Mouse (Mus musculus) B cell, adult 2 months (primary cell): Measurements from ENCODE around the gene Rtn4rl1.
A peak's percentile ranks its signal among the peaks of the same experiment; 100 is the strongest.

Source experiments
- DNase-seq, 2 experiments: peaks; one replicate each; pipeline ENCODE4 v3.0.0; 2022

Rtn4rl1 gene

DNA sequence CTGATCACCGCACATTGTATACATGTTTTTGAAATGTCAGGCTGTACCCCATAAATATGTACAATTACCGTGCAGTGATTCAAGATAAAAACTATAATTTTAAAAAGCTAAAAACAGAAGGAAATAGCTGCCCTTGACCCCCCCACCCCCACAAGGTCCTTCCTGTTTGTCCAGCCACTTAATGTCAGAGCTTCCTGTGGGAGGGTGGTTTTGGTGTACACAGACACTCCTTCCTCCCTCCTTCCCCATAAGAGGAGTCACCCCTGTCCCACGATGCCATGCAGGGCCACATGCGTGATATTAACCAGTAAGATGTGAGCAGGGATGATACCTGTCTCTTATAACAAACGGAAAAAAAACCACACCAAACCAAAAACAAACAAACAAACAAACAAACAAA is 61.7 kb downstream of the Rtn4rl1 start:
- no peak for DNase-seq

DNA sequence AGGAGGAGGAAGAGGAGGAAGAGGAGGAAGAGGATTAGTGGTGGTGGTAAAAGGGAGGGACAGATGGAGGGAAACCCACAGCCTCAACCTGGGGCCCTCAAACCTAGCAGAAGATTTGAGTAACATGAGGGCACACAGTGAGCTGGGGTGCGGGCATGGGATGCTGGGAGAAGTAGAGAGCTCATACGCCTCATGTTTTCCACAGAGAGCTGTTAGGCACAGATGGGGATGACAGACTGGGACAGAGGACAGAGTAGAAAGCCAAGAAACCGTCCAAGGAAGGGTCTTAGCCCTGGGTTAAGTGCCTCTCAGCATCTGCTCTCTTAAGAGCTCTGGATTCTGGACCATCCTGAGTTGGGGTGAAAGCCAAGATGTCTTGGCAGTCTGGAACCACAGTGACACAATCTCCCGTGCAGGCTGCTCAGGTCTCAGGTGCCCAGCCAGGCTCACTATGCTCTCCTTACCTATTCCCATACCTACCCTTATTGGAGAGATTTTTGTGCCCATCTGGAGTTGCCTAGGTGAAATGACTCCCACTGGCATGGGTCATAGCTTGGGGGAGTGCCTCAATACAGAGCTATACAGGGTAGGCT is 63.6 kb downstream of the Rtn4rl1 start:
- DNase-seq = no peak

- DNase-seq = no peak
These were observed 65.8 kb downstream of the Rtn4rl1 start for GRCm38 (mm10) chr11:75259416-75259815.

- DNase-seq = no peak
These were observed 66.5 kb downstream of the Rtn4rl1 start for GRCm38 (mm10) chr11:75259996-75260561.

DNA sequence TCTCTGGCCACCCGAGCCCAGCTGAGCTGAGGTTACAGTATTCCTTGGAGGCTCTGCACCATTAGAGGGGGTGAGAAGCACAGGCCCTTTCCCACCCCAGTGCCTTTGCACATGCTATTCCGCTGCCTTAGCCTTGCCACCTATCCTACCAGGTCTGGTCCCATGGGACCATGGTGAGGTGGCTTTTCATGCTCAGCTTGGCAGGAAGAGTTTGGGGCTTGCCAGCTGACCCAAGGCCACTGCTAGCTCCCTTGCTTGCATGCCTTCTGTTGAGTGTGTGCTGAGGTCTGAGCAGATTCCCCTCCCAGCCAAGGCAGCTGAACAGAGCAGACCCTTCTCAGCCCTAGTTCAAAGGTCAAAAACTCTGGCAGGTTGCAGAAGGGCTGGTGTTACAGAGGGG is 67.4 kb downstream of the Rtn4rl1 start:
- DNase-seq = no peak

DNA sequence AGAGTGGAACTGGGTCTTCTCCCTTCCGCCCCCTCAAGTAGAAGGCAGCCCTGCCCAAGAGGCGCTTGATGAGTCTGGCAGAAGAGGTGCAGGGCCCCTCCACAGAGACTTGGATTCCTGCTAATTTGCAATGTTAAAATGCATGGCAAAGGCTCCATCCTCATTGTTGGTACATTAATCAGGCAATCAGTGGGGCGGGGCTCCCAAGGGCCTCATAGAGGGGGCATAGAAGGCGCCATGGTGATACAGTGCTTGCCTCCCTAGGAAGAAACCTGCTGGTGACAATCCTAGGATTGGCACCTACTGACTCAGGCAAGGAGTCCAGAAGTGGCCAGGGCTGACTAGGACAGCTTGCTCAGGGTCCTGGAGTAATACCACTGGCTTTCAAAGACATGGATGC is 68.1 kb downstream of the Rtn4rl1 start:
- DNase-seq = no peak

DNA sequence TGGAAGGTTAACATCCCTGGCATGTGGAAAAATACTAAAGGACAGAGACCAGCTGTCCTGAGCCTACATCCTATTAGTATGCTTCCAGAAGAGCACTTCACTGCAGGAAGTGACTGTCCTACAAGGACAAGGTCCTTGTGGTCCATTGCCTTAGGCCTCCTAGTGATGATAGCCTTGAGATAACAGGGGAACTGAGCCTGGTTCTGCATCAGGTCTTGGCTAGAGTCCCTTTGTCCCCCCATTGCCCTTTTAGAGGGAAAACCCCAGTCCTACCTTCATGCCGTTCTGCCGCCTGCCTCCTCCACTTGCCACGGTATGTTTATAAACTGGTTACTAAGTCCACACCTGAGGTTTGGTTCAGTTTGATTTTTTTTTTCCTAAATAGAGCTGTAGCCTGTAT is 68.6 kb downstream of the Rtn4rl1 start:
- no peak for DNase-seq

DNA sequence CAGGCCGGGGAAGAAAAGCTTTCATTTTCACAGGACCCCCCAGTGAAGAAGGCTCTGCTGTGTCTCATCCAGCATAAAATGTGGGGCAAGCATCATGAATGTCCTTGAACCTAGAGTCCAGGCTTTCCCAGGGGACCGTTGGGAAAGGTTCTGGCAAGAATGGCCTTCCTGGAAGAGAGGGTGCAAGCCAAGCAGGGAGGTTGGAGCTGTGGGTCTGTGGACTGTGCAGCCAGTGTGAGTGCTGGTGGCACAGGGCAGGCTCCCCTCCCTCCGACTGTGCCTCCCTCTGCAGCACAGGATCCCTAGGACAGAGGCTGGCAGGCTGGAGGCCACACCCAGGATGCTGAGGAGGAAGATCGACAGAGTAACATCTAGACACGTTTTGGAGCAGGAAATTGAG is 69.2 kb downstream of the Rtn4rl1 start:
- DNase-seq = no peak

GRCm38 (mm10) chr11:75263274-75263963 is 69.8 kb downstream of the Rtn4rl1 start:
- no peak for DNase-seq

DNA sequence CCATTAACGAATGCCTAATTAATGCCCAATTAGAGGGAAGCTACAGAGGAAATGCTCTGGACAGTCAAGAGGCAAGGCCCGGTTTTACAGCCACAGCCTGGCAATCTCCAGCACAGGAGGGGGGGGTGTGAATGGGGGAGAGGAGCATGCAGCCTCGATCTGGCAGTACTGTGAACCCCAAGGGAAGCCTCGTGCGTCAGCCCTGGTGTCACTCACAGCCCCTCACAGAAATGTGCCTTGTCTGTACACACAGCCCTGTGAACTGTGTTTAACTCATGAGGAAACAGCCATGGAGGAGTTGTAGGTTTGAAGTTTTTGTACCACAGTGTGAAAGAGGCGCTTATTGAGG is 70.4 kb downstream of the Rtn4rl1 start:
- DNase-seq = no peak

DNA sequence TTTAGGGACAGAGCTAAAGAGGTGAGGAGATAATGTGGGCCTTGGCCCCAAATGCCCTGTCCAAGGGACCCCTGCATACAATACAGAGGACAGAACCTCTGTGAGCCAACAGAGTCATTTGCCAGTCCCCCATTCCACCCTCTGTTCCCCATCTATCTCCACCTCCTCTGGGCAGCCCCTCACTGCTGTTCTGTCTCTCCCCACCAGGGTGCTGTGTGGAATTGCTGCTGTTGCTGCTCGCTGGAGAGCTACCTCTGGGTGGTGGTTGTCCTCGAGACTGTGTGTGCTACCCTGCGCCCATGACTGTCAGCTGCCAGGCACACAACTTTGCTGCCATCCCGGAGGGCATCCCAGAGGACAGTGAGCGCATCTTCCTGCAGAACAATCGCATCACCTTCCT is 71.0 kb downstream of the Rtn4rl1 start:
- no peak for DNase-seq

- no peak for DNase-seq
These were observed 72.0 kb downstream of the Rtn4rl1 start for GRCm38 (mm10) chr11:75265545-75265944.

- DNase-seq = no peak
These were observed 74.3 kb downstream of the Rtn4rl1 start for GRCm38 (mm10) chr11:75267826-75268281.

DNA sequence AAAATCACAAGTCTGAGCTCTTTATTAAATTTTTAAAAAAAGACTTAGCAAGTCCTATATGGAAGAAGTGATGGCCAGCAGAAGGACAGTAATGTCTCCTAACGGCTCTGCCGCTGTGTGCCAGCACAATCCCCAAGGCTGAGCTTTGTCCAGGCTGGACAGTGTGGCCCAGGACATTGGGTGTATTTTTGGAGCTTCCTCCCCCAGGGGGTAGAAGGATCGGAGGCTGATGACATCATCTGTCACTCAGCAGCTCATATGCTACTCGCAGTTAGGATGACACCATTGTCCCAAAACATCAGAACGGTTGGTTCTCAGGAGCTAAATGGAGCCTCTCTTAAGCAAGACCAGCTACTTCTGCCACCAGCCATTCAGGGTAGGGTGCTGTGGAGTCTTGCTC is 74.9 kb downstream of the Rtn4rl1 start:
- DNase-seq = no peak

DNA sequence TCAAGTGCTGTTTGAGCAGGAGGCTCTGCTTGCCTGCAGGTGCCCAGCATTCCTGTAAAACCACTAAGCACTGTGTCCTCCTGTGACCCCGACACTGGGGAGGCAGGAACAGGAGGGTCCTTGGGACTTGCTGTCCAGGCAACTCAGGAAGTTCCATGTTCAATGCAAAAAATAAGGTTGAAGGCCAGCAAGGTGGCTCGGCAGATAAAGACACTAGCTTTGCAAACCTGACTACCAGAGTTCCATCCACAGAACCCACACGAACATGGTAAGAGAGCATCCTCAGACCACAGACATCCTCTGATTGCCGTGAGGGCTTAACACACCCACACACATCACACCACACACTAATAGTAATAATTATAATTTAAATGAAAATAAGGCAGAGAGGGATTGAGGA is 75.6 kb downstream of the Rtn4rl1 start:
- DNase-seq = no peak

GRCm38 (mm10) chr11:75270276-75270984 is 76.8 kb downstream of the Rtn4rl1 start:
- no peak for DNase-seq

GRCm38 (mm10) chr11:75270985-75271434 is 77.4 kb downstream of the Rtn4rl1 start:
- no peak for DNase-seq

DNA sequence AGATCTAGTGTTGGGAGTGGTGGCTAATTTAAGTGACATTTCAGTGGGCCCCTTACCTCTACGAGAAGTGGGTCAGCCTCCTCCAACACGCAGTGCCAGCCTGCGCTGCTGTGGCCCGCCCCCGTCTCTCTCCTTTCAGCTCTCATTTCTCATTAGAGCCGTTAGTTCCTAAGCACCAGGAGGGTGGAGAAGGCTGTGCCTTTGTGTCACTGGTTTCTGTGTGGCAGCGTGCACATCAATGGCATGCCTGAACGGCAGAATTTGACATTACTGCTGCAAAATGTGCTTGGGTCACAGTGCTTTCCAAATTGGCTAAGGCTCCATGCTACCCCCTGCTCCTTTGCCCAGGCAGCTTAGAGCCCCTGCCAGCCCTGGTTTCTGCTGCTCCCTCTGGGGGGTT is 79.9 kb downstream of the Rtn4rl1 start:
- no peak for DNase-seq

DNA sequence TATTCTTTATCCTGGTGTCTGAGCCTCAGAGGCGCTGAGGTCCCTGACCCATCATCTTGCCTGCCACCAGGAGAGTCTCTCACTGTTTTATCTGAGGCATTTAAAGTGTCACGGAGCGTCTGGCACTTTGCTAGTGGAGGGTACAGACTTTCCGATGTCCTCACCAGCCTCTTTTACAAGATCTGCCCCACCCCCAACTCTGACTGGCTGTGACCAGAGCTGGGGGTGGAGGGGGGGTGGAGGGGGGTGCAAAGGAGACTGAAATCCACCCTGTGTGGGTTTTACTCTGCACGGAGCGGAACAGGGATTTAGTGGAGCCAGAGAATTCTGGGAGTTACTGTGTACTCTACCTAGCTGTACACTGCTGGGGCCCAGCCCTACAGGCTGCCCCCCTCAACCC is 81.5 kb downstream of the Rtn4rl1 start:
- DNase-seq = no peak

- no peak for DNase-seq
These were observed 84.5 kb downstream of the Rtn4rl1 start for GRCm38 (mm10) chr11:75278115-75278514.

GRCm38 (mm10) chr11:75279013-75279341 is 85.4 kb downstream of the Rtn4rl1 start:
- no peak for DNase-seq

DNA sequence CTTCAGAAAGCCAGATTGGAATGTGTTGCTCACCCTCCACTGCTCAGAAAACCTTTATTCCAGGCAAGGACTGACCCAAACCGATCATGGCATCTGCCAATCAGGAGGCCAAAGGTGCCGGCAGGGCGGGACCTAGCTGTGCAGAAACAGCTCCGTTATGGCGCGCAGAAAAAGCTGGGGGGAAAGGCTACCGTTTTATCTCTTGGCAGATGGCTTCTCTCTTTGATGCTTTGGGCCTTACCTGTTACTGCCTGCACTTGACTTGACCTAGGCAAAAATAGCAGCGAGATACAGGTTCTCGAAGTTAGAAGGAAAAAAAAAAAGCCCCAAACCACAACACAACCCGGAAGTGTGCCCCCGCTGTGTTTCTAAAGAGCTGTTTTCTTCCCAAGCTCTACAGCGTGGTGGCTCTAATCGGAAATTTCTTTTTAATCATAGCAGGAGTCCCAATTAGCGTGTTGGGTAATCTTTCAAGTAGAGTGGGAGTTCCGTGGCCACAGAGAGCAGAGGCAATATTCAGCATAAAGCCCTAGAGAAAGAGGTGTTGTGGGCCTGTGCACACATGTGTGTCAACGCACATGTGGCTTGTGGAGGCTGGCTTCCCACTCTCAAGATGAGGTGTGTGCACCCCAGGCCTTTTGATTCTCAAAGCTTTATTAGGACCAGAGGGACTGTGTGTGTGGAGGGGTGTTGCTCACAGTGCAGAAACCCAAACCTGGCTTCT is 85.9 kb downstream of the Rtn4rl1 start:
- DNase-seq = peak; percentile 47

DNA sequence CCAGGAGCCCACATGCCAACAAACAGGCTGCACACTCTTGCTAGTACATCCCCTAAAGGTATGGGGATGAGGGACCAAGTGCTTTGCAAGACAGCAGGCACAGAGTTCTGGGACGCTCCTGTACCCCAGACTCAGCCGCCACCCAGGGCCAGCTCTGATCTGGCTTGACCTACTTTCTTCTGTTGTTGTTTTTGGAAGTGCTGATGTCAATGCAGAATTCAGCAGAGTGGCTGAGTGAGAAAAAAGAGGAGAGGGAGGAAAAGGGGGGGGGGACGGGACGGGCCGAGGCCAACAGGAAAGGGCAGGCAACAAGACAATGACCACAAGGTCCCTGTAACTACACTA is 86.5 kb downstream of the Rtn4rl1 start:
- no peak for DNase-seq
